Mouse (Mus musculus) forebrain, embryonic 14.5 days (tissue): ENCODE results near the gene Slc22a1. TPM values are rescaled to one million over a fixed set of nuclear protein-coding genes. Genes with fewer than 3 reads are reported as not detected.
A peak's percentile ranks its signal among the peaks of the same experiment; 100 is the strongest.
"Not testable (repeated sequence)": the region's sequence is repeated elsewhere in the genome, so short reads cannot be mapped to it uniquely, and the experiment has no call there.

ENCODE experiments used
- ATAC-seq: fragments of 200-750 bp; cut with Nextera tagmentation; 2 replicates; pipeline ENCODE4 v1.8.0; 2017; ENCODE audit warnings: mild to moderate bottlenecking, moderate library complexity
- DNase-seq: peaks from one replicate; pipeline ENCODE4 v3.0.0-alpha.2; 2015; ENCODE audit warnings: low spot score
- H3K27ac ChIP-seq: fragments of 300-500 bp; sonication (generic); 2 replicates; pipeline ENCODE4 v1.5.1; 2014; ENCODE audit warnings: low read depth, mild to moderate bottlenecking, control low read depth, low read length, moderate library complexity
- H3K27me3 ChIP-seq: fragments of 300-500 bp; sonication (generic); replicated peaks from 2 replicates; pipeline ENCODE4 v1.6.1; 2014; ENCODE audit warnings: low read length, control low read depth, mixed read lengths; ENCODE audit not compliant: control insufficient read depth, insufficient read depth
- H3K36me3 ChIP-seq: fragments of 300-500 bp; sonication (generic); 2 replicates; pipeline ENCODE4 v1.6.1; 2014; ENCODE audit warnings: low read length, control low read depth; ENCODE audit not compliant: control insufficient read depth, insufficient read depth
- H3K4me1 ChIP-seq: fragments of 300-500 bp; sonication (generic); 2 replicates; pipeline ENCODE4 v1.6.1; 2014; ENCODE audit warnings: antibody characterized with exemption, low read length, control low read depth; ENCODE audit not compliant: control insufficient read depth, insufficient read depth
- H3K4me2 ChIP-seq: fragments of 300-500 bp; sonication (generic); 2 replicates; pipeline ENCODE4 v1.6.1; 2014; ENCODE audit warnings: mild to moderate bottlenecking, control low read depth, low read length
- H3K4me3 ChIP-seq: fragments of 300-500 bp; sonication (generic); 2 replicates; pipeline ENCODE4 v1.5.1; 2014; ENCODE audit warnings: low read depth, low read length, control low read depth
- H3K9ac ChIP-seq: fragments of 300-500 bp; sonication (generic); 2 replicates; pipeline ENCODE4 v1.6.1; 2014; ENCODE audit warnings: mild to moderate bottlenecking, low read length, control low read depth, moderate library complexity
- H3K9me3 ChIP-seq: fragments of 300-500 bp; sonication (generic); replicated peaks from 2 replicates; pipeline ENCODE4 v1.6.1; 2016; ENCODE audit warnings: low read length, control low read depth, mixed read lengths; ENCODE audit not compliant: control insufficient read depth
- WGBS: fragments of 180-500 bp; shearing (Covaris S2); extraction: QIAGEN DNeasy Blood & Tissue Kit; methylation state at CpG from one replicate; pipeline ENCODE4 v1.1.7; 2014; 5-methylcytosine and 5-hydroxymethylcytosine counted together
- polyA plus RNA-seq: library from polyadenylated mRNA; unstranded; fragments of >200 nt; fragmentation: Nextera tagmentation; extraction: Ambion mirVana; gene quantifications from 2 replicates; pipeline ENCODE4 v1.2.1, GENCODE M21; 2014

Gene Slc22a1
- polyA plus RNA-seq, 1 experiment from 2014 or later = not detected

DNA sequence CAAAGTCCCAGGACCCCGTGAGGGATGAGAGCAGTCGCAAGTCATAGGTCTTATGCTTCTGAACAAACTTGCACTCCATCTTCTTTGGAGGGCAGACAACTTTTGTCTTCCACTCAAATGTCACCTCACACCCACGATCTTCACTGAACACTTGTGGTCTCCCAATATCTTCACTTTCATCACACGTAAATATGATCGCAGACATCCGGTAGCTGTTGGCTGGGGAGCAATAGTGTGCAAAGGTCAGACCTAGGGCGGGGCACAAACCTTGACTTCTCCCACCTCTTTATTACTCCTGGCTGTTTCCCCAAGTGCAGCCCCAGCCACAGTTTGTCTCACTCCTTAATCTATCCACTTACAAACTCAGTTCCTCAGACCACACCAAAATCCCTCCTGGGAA is 16.3 kb upstream of the Slc22a1 start:
- WGBS = 93% methylated on average over 7 of the region's 7 CpGs
- H3K4me2 ChIP-seq = no peak overlapping the region
- DNase-seq (no peak), ATAC-seq (no peak)
- no peak overlapping the region for H3K9ac ChIP-seq
- H3K4me1 ChIP-seq = no peaks in the 10 kb centered on the region
- no peaks in the 10 kb centered on the region for H3K9me3 ChIP-seq
- H3K27me3 ChIP-seq = no peaks in the 10 kb centered on the region
- H3K36me3 ChIP-seq = peaks cover 95% of the 10 kb centered on the region
- no peak overlapping the region for H3K4me3 ChIP-seq
- H3K27ac ChIP-seq = no peak overlapping the region

DNA sequence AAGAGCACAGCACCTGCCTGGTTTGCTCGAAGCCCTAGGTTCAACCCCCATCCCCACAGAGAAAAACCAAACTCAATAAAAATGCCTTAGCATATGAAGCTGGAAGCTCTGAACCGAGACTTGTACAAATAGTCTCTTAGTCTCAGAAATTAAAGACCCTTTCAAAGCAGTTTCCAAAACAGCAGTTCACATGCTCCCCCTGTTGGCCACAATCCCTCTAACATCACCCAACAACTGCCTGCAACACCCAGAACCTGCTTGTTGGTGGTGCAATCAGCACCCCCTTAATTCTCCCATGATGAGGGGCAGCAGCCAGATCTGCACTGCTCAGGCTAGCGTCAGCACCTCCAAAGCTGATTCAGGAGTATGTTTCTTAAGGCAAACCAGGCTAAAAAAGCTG is 13.9 kb upstream of the Slc22a1 start:
- no peak overlapping the region for H3K27ac ChIP-seq
- no peak overlapping the region for H3K4me2 ChIP-seq
- WGBS = 87% methylated on average over 3 of the region's 3 CpGs
- ATAC-seq (no peak), DNase-seq (peak; percentile 50)
- H3K9me3 ChIP-seq = no peaks in the 10 kb centered on the region
- H3K27me3 ChIP-seq = no peaks in the 10 kb centered on the region
- no peaks in the 10 kb centered on the region for H3K4me1 ChIP-seq
- peaks cover 100% of the 10 kb centered on the region for H3K36me3 ChIP-seq
- no peak overlapping the region for H3K9ac ChIP-seq
- no peak overlapping the region for H3K4me3 ChIP-seq

DNA sequence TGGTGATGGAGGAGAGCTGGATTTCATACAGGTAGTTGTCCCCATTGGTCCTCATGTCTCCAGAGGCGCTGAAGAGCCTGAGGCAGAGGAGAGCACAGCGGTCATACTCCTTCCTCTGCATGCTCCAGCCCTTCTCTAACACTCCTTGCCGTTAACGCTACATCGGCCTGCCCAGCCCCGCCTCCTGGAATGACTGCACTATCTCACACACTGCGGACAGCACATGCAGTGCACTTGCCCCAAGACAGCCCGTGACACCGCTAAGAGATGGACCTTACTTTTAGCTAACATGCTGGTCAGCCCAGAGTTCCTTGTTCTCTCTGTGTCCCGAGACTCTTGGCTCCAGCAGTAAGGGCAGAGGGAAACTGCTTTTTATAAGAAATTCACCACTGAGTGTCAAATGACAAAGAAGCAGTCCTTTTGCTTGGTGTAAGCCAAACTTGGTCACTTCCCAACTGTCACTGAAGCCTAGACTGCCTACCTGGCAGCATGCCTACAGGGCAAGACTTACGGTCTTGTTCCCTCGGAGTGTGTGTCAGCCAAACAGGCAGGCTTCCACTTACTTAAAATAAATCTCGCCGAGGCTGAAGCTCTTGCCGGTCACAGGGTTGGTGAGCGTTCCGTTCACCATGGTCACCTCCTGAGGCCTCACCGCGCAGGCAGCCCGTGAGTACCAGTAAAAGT is 12.9 kb upstream of the Slc22a1 start:
- ATAC-seq = no peak
- DNase-seq = no peak
- H3K9me3 ChIP-seq = no peaks in the 10 kb centered on the region
- 93% methylated on average over 20 of the region's 20 CpGs for WGBS
- H3K4me1 ChIP-seq = no peaks in the 10 kb centered on the region
- no peak overlapping the region for H3K27ac ChIP-seq
- no peak overlapping the region for H3K4me3 ChIP-seq
- no peak overlapping the region for H3K4me2 ChIP-seq
- no peaks in the 10 kb centered on the region for H3K27me3 ChIP-seq
- no peak overlapping the region for H3K9ac ChIP-seq
- H3K36me3 ChIP-seq = peaks cover 100% of the 10 kb centered on the region

DNA sequence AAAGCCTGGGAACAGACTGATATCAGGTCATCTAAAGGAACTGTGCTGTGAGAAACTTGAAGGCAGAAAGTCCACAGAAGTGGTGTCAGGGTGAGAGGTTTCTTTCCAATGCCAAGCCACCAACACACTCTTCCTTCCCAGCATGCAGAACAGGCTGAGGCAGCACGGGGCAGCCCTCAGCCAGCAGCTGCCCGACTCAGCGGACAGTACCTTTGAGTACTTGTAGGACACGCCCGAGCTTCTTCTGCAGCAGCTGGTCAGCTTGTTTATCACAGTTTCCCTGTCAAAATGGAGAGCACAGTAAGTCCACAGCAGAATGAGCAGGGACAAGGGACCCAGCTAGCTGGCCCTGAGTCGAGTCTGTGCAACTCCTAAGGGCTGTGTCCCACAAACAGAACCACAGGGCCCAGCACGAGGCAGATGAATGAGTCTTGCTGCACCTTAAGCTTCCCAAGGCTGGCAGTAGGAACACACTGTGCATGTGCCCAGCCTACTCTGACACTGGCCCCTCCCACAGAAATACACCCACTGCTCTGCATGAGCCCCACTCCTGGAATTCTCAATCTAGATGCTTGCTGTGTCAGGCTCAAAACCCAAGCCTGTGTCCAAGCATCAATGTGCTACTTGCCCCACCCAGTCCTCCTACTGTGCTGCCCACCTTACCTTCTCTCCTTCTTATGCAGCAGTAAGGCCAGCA is 9.4 kb upstream of the Slc22a1 start:
- Histone ChIP-seq H3K4me1 (no peaks in the 10 kb centered on the region), H3K4me2 (no peak overlapping the region), H3K4me3 (no peak overlapping the region), H3K9me3 (no peaks in the 10 kb centered on the region), H3K9ac (no peak overlapping the region), H3K27me3 (no peaks in the 10 kb centered on the region), H3K27ac (no peak overlapping the region), H3K36me3 (peaks cover 85% of the 10 kb centered on the region)
- WGBS = 93% methylated on average over 7 of the region's 7 CpGs
- no peak for ATAC-seq
- no peak for DNase-seq

DNA sequence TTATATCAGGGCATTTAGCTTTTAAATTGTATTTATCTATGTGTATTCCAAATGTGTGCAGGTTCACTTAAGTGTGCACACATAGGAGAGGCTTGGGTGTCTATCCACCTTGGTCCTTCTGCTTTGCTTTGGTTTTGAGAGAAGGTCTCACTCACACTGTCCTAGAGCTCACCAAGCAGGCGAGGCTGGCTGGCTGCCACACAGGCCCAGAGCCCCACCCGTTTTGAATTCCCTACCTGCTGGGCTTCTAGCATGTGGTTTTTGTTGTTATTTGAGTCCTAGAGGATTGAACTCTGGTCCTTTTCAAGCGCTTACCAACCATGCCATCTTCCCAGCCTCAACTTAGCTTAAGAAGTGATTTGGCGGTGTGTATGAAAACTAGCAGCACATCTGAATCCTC is 8.8 kb upstream of the Slc22a1 start:
- Histone ChIP-seq H3K27me3 (no peaks in the 10 kb centered on the region), H3K27ac (no peak overlapping the region), H3K9ac (no peak overlapping the region), H3K4me3 (no peak overlapping the region), H3K4me2 (no peak overlapping the region), H3K4me1 (no peaks in the 10 kb centered on the region), H3K9me3 (no peaks in the 10 kb centered on the region), H3K36me3 (peaks cover 78% of the 10 kb centered on the region)
- DNase-seq (no peak), ATAC-seq (no peak)
- WGBS = 74% methylated on average over 4 of the region's 4 CpGs

DNA sequence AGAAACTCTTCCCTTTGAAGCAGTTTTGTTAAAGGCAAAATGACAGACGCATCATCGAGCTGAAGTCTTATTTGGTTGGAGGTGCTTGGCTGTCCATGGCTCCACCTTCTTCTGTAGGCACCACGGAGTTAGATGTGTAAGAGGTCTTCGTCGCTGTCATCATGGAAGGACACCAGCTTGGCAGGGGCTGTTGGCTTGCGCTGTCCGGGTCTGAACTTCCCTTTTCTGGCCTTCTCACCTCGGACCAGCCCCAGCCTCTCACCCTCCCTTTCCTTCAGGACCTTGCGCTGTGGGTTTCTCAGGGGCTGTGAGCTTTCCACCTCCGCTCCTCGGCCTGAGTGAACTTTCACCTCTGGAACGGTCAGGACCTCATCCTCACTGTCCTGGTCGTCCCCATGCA is 8.0 kb upstream of the Slc22a1 start:
- ATAC-seq = no peak
- Histone ChIP-seq H3K9ac (no peak overlapping the region), H3K4me2 (no peak overlapping the region), H3K36me3 (peaks cover 70% of the 10 kb centered on the region), H3K27ac (no peak overlapping the region), H3K4me1 (no peaks in the 10 kb centered on the region), H3K27me3 (no peaks in the 10 kb centered on the region), H3K4me3 (no peak overlapping the region), H3K9me3 (no peaks in the 10 kb centered on the region)
- WGBS = 90% methylated on average over 13 of the region's 13 CpGs
- DNase-seq = no peak

DNA sequence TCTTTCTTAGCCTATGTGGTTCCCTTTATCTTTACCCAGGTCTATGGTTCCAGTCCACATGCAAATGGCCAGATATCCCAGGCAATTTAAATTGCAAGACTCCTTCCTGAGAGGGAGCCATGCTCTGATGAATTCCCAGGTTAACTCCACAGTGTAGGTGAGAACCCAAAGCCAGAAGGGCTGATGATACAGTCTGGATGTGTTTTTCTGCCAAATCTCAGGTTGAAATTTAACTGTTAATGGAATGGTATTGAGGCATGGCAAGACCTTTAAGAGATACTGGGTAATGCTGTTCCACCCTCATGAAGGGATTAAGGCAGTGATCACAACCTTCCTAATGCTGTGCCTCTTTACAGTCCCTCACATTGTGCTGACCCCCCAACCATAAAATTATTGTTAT is 2.6 kb upstream of the Slc22a1 start:
- Histone ChIP-seq H3K27ac (no peak overlapping the region), H3K4me2 (no peak overlapping the region), H3K4me1 (no peaks in the 10 kb centered on the region), H3K27me3 (no peaks in the 10 kb centered on the region), H3K9ac (no peak overlapping the region), H3K4me3 (no peak overlapping the region), H3K36me3 (peaks cover 17% of the 10 kb centered on the region), H3K9me3 (no peaks in the 10 kb centered on the region)
- no peak for DNase-seq
- ATAC-seq = no peak

DNA sequence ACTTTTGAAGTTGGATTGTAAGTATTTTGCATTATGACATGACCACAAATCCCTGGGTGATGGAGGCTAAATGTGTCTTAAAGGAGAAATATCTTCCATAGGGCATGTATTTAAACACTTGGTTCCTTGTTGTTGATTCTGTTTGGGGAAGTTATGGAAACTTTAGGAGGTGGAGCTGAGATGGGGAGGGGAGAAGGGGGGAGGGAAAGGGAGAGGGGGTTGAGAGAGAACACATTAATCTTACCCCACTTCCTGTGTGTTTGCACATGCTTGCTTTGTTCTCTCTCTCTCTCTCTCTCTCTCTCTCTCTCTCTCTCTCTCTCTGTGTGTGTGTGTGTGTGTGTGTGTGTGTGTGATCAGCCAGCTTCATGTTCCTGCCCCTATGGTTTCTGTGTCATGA is 1.5 kb upstream of the Slc22a1 start:
- H3K27me3 ChIP-seq = no peaks in the 10 kb centered on the region
- no peak overlapping the region for H3K9ac ChIP-seq
- H3K4me1 ChIP-seq = no peaks in the 10 kb centered on the region
- ATAC-seq (no peak), DNase-seq (no peak)
- no peak overlapping the region for H3K4me3 ChIP-seq
- no peak overlapping the region for H3K4me2 ChIP-seq
- no peaks in the 10 kb centered on the region for H3K9me3 ChIP-seq
- no peak overlapping the region for H3K27ac ChIP-seq
- peaks cover 7% of the 10 kb centered on the region; the same call in 1 of the 2 replicates for H3K36me3 ChIP-seq

DNA sequence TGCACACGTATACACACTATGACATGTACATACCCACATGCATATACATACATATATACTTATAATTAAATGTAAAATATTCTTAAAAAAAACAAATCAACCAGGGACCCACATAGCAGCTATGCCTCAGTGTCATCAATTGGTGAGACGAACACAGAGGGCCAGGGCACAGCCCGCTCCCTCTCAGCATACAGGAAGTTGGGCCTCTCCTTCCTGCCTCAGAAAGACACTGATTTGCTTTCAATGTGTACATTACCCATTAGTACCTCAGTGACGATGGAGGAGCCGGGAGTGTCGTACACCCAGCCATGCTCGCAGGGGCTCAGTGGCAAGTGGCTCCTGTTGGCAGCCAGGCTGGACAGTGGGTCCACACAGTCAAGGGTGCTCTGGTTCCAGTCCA is 649 bp downstream of the Slc22a1 start:
- H3K9me3 ChIP-seq, H3K27ac ChIP-seq, H3K36me3 ChIP-seq, H3K27me3 ChIP-seq, H3K4me2 ChIP-seq, DNase-seq, H3K9ac ChIP-seq, ATAC-seq, H3K4me1 ChIP-seq, H3K4me3 ChIP-seq: not testable (repeated sequence)
- WGBS = 93% methylated on average over 7 of the region's 7 CpGs
